Mouse (Mus musculus) layer of hippocampus, adult 2 months (tissue): ENCODE measurements around the gene Tespa1. TPM values are rescaled to one million over a fixed set of nuclear protein-coding genes. Genes with fewer than 3 reads are reported as not detected.
"Not testable (repeated sequence)": the region's sequence is repeated elsewhere in the genome, so short reads cannot be mapped to it uniquely, and the experiment has no call there.

ENCODE experiments used
- DNase-seq, 2 experiments: peaks; one replicate each; pipeline ENCODE4 v3.0.0; 2022; ENCODE audit warnings: low spot score in 2 of 2
- H3K27ac ChIP-seq: fragments of 200-600 bp; 2 replicates; pipeline ENCODE4 v1.8.1; 2022
- H3K4me3 ChIP-seq: fragments of 200-600 bp; 2 replicates; pipeline ENCODE4 v1.8.1; 2022; ENCODE audit warnings: mild to moderate bottlenecking
- CTCF ChIP-seq: fragments of 200-600 bp; conservative IDR thresholded peaks from 2 replicates; pipeline ENCODE4 v1.8.1; 2022; ENCODE audit warnings: antibody characterized with exemption, mild to moderate bottlenecking, moderate library complexity
- total RNA-seq, 2 experiments: library from RNA; stranded (reverse); gene quantifications; 2 replicates each; pipeline ENCODE4 v1.2.3; 2021

Gene Tespa1
- total RNA-seq, 2 experiments from 2014 or later, result 1.6 to 1.7 TPM

DNA sequence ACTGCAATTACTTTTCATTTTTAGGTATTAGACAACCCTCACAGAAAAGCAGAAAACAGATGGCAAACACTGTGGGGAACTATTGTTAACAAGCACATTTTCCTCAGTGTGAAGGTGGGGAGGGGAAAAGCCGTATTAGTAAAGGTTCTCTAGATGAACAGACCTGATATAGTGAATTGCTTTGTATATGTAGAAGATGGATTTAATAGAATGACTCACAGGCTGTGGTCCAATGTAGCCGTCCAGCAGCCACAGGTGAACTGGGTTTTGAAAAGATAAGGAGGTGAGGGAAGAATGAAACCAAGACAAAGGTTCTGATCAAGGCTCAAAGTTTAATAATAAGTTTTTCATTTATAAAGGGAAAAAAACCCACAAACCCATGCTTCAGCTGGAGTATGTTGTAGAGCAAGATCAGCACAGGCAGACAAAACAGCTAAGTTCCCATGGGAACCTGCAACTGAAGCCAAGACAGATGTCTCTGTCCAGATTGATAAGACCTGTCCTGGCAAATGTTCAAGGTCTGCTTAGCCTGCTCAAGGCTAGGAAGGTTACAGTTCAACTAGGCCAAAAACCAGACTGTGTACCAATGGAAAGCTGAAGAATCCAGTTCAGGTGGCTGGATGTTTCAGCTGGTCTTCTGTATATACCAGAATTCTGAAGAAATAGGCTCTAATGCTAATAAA, 50.0 kb downstream of the Tespa1 start:
- TF ChIP-seq CTCF, result no peak
- DNase-seq, result no peak
- Histone ChIP-seq H3K27ac (no peak overlapping the region), H3K4me3 (no peak overlapping the region)

DNA sequence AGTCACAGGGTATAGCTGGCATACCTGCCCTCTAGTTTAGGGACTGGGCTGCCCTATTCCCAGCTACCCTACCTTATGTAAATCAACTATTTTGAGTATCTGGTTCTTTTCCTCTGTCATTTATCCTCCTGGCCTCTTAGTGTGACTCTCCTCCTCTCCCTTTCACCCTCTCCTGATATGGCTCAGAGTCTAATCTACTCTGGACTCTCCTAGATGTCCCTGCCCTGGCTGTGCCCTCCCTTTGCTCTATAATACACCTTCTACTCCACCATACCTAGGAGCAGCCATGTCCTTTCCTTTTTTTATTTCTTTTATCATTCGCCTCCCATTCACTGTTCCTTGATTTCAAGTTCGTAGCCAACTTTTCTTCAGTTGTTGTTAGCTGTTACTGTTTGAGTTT, 52.5 kb downstream of the Tespa1 start:
- no peak overlapping the region for H3K27ac ChIP-seq
- TF ChIP-seq CTCF, result no peak
- H3K4me3 ChIP-seq, result no peak overlapping the region
- DNase-seq, result no peak

DNA sequence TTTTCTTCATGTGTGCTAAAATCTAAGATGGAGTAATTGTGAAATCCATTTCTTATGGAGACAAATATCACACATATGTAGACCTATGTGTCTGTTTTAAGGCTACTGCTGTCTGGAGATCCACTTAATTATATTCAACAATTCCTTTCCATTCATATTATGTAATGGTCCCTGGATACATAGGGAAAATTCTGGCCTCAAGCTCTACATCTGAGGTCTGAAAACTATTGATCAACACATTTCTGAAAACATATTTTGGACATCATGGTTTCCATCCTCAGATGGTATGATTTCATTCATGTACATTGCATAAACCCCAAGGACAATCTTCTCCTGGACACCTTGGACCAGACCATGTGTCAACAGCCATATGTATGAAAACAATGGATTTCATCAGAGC, 71.6 kb downstream of the Tespa1 start, which contains the start of gene Vmn2r84:
TSS of gene Vmn2r84 (minus strand) at position 101 of the 400 bp plus-strand sequence.
- no peak within 1 kb of the TSS for H3K27ac ChIP-seq
- no peak for DNase-seq
- no peak within 1 kb of the TSS for H3K4me3 ChIP-seq
- TF ChIP-seq CTCF, result no peak

DNA sequence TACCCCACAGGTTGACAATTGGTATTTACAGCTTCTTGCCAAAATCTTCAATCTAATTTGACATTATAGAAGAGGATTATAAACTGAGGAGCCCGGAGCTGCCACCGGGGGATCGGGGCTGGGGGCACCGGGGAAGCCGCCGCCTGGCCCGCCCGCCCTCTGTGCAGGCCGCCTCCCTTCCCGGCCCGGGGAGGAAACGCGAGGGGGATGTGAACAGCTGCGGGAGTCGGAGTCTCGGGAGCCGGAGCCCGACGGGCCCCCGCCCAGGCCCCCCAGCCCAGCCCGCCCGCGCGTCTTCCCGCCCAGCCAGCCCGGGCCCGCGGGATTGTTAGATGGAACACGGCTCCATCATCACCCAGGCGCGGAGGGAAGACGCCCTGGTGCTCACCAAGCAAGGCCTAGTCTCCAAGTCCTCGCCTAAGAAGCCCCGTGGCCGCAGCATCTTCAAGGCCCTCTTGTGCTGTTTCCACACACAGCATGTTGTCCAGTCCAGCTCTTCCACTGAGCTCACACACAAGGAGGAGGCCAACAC, 89.6 kb downstream of the Tespa1 start:
- not testable (repeated sequence) for DNase-seq, H3K4me3 ChIP-seq, H3K27ac ChIP-seq

Other genes starting within 250 kb of the Tespa1 start
- gene Olfr823, start 207.5 kb upstream of the Tespa1 start, total RNA-seq, result not detected
- gene Olfr824, start 192.9 kb upstream of the Tespa1 start, total RNA-seq, result not detected
- gene Olfr825, start 156.1 kb upstream of the Tespa1 start, total RNA-seq, result not detected
- not detected for gene Olfr826, start 138.7 kb upstream of the Tespa1 start, total RNA-seq
- not detected for gene Olfr827, start 108.5 kb upstream of the Tespa1 start, total RNA-seq
- under 1 TPM; 0.10 to 0.18 TPM for gene Neurod4, start 42.6 kb upstream of the Tespa1 start, total RNA-seq
- gene Vmn2r84, start 71.5 kb downstream of the Tespa1 start, total RNA-seq, result under 1 TPM; 0.13 to 0.20 TPM
- gene Vmn2r85, start 106.8 kb downstream of the Tespa1 start, total RNA-seq, result under 1 TPM; 0.29 to 0.41 TPM
- under 1 TPM; 0.17 to 0.18 TPM for gene Vmn2r86, start 133.2 kb downstream of the Tespa1 start, total RNA-seq
- gene Vmn2r87, start 174.5 kb downstream of the Tespa1 start, total RNA-seq, result under 1 TPM; 0.54 to 0.74 TPM